Mouse (Mus musculus) T-cell, adult 2 months (primary cell): ENCODE data around the gene Gm45711.

ENCODE experiments used
- DNase-seq: peaks from one replicate; pipeline ENCODE4 v3.0.0; 2022; ENCODE audit warnings: low spot score

Gene Gm45711

GRCm38 (mm10) chr8:104242038-104242644 lies 67.7 kb downstream of the Gm45711 start:
- no peak for DNase-seq

- peak; percentile 74 for DNase-seq
These were observed 70.4 kb downstream of the Gm45711 start for GRCm38 (mm10) chr8:104239418-104239861.

GRCm38 (mm10) chr8:104234573-104234972 lies 75.3 kb downstream of the Gm45711 start:
- no peak for DNase-seq

- DNase-seq: no peak
These were observed 77.0 kb downstream of the Gm45711 start for GRCm38 (mm10) chr8:104232919-104233318.

- DNase-seq: no peak
These were observed 77.8 kb downstream of the Gm45711 start for GRCm38 (mm10) chr8:104232039-104232438.
